Mouse (Mus musculus) stomach, embryonic 14.5 days (tissue): Measurements from ENCODE around the gene Zer1. TPM values are rescaled to one million over a fixed set of nuclear protein-coding genes. Genes with fewer than 3 reads are reported as not detected.

Source experiments
- ATAC-seq: fragments of 200-750 bp; cut with Nextera tagmentation; 2 replicates; pipeline ENCODE4 v1.8.0; 2017; ENCODE audit warnings: low read depth, moderate TSS enrichment; ENCODE audit not compliant: insufficient number of reproducible peaks, insufficient read depth, low FRiP score
- H3K27ac ChIP-seq: fragments of 300-500 bp; sonication (generic); 2 replicates; pipeline ENCODE4 v1.5.1; 2014; ENCODE audit warnings: mild to moderate bottlenecking, low read length, moderate library complexity, mixed read lengths
- H3K27me3 ChIP-seq: fragments of 300-500 bp; sonication (generic); 2 replicates; pipeline ENCODE4 v1.6.1; 2014; ENCODE audit warnings: low read length, control low read depth, mixed read lengths; ENCODE audit not compliant: control insufficient read depth, insufficient read depth
- H3K36me3 ChIP-seq: fragments of 300-500 bp; sonication (generic); 2 replicates; pipeline ENCODE4 v1.6.1; 2014; ENCODE audit warnings: mild to moderate bottlenecking, control low read depth, low read length, moderate library complexity, mixed read lengths; ENCODE audit not compliant: control insufficient read depth, insufficient read depth
- H3K4me1 ChIP-seq: fragments of 300-500 bp; sonication (generic); 2 replicates; pipeline ENCODE4 v1.6.1; 2014; ENCODE audit warnings: low read length, control low read depth, mixed read lengths; ENCODE audit not compliant: control insufficient read depth, insufficient read depth
- H3K4me2 ChIP-seq: fragments of 300-500 bp; sonication (generic); replicated peaks from 2 replicates; pipeline ENCODE4 v1.6.1; 2014; ENCODE audit warnings: low read depth, low read length, control low read depth
- H3K4me3 ChIP-seq: fragments of 300-500 bp; sonication (generic); 2 replicates; pipeline ENCODE4 v1.5.1; 2014; ENCODE audit warnings: low read depth, low read length, control low read depth
- H3K9ac ChIP-seq: fragments of 300-500 bp; sonication (generic); replicated peaks from 2 replicates; pipeline ENCODE4 v1.6.1; 2014; ENCODE audit warnings: low read depth, mild to moderate bottlenecking, control low read depth, low read length, moderate library complexity, mixed read lengths
- H3K9me3 ChIP-seq: fragments of 300-500 bp; sonication (generic); 2 replicates; pipeline ENCODE4 v1.6.1; 2016; ENCODE audit warnings: low read depth, low read length, control low read depth; ENCODE audit not compliant: control insufficient read depth
- WGBS: fragments of 180-500 bp; shearing (Covaris S2); extraction: QIAGEN DNeasy Blood & Tissue Kit; methylation state at CpG from one replicate; pipeline ENCODE4 v1.1.7; 2014; 5-methylcytosine and 5-hydroxymethylcytosine counted together
- polyA plus RNA-seq: library from polyadenylated mRNA; unstranded; fragments of >200 nt; fragmentation: Nextera tagmentation; extraction: Ambion mirVana; gene quantifications from 2 replicates; pipeline ENCODE4 v1.2.1, GENCODE M21; 2014

The Zer1 gene
- polyA plus RNA-seq, 1 experiment from 2014 or later, result 13.6 TPM

- ATAC-seq, result peak; percentile 98
- H3K4me2 ChIP-seq, result peak within 1 kb of the TSS; percentile 84
- peak within 1 kb of the TSS; percentile 47 for H3K9ac ChIP-seq
- H3K36me3 ChIP-seq, result peaks cover 15% of the 10 kb centered on the region; the same call in 1 of the 2 replicates
- peak within 1 kb of the TSS; percentile 82 for H3K27ac ChIP-seq
- peak within 1 kb of the TSS; percentile 63 for H3K4me3 ChIP-seq
- no peaks in the 10 kb centered on the region for H3K9me3 ChIP-seq
- under 1% methylated on average over 50 of the region's 51 CpGs for WGBS
- no peaks in the 10 kb centered on the region for H3K27me3 ChIP-seq
- H3K4me1 ChIP-seq, result peaks cover 9% of the 10 kb centered on the region; the same call in 1 of the 2 replicates
Observed at GRCm38 (mm10) chr2:30093471-30094207, 30.7 kb downstream of the Zer1 start, which contains the start of gene Zdhhc12. TSS of gene Zdhhc12 (minus strand) at chr2:30093648.

- no peak for ATAC-seq
- Histone ChIP-seq H3K9me3 (no peaks in the 10 kb centered on the region), H3K4me1 (peaks cover 9% of the 10 kb centered on the region; the same call in 1 of the 2 replicates), H3K36me3 (peaks cover 10% of the 10 kb centered on the region; the same call in 1 of the 2 replicates), H3K27me3 (no peaks in the 10 kb centered on the region), H3K4me2 (peak overlapping the region; percentile 84), H3K27ac (no peak overlapping the region), H3K9ac (no peak overlapping the region), H3K4me3 (peak overlapping the region; percentile 63; the same call in 1 of the 2 replicates)
- 47% methylated on average over 6 of the region's 6 CpGs for WGBS
Observed at GRCm38 (mm10) chr2:30092280-30092918, 32.0 kb downstream of the Zer1 start.

GRCm38 (mm10) chr2:30091521-30091920 is 32.9 kb downstream of the Zer1 start:
- 94% methylated on average over 12 of the region's 12 CpGs for WGBS
- Histone ChIP-seq H3K4me2 (no peak overlapping the region), H3K9me3 (no peaks in the 10 kb centered on the region), H3K4me3 (no peak overlapping the region), H3K27me3 (no peaks in the 10 kb centered on the region), H3K9ac (no peak overlapping the region), H3K36me3 (peaks cover 10% of the 10 kb centered on the region; the same call in 1 of the 2 replicates), H3K4me1 (peaks cover 9% of the 10 kb centered on the region; the same call in 1 of the 2 replicates), H3K27ac (no peak overlapping the region)
- ATAC-seq, result no peak

- Histone ChIP-seq H3K9ac (no peak overlapping the region), H3K27me3 (no peaks in the 10 kb centered on the region), H3K4me1 (no peaks in the 10 kb centered on the region; the same call in 1 of the 2 replicates), H3K4me2 (no peak overlapping the region), H3K9me3 (no peaks in the 10 kb centered on the region), H3K36me3 (peaks cover 10% of the 10 kb centered on the region; the same call in 1 of the 2 replicates), H3K27ac (no peak overlapping the region), H3K4me3 (no peak overlapping the region)
- 93% methylated on average over 4 of the region's 4 CpGs for WGBS
- ATAC-seq, result no peak
Observed at GRCm38 (mm10) chr2:30087310-30087709, 37.1 kb downstream of the Zer1 start.

GRCm38 (mm10) chr2:30084632-30085031 is 39.8 kb downstream of the Zer1 start:
- H3K27me3 ChIP-seq, result no peaks in the 10 kb centered on the region
- H3K36me3 ChIP-seq, result peaks cover under 1% of the 10 kb centered on the region; the same call in 1 of the 2 replicates
- no peaks in the 10 kb centered on the region for H3K4me1 ChIP-seq
- H3K9ac ChIP-seq, result no peak overlapping the region
- no peak overlapping the region for H3K27ac ChIP-seq
- 11% methylated on average over 12 of the region's 12 CpGs for WGBS
- H3K9me3 ChIP-seq, result no peaks in the 10 kb centered on the region
- ATAC-seq, result peak; percentile 54; the same call in 1 of the 2 replicates
- 0 out of 2 replicates have a peak overlapping the region, but pooled peaks have one; percentile 1 for H3K4me3 ChIP-seq
- H3K4me2 ChIP-seq, result peak overlapping the region; percentile 40

- Histone ChIP-seq H3K4me3 (no peak overlapping the region), H3K9ac (no peak overlapping the region), H3K4me2 (no peak overlapping the region), H3K27me3 (no peaks in the 10 kb centered on the region), H3K27ac (no peak overlapping the region), H3K36me3 (no peaks in the 10 kb centered on the region), H3K9me3 (no peaks in the 10 kb centered on the region), H3K4me1 (no peaks in the 10 kb centered on the region)
- 0 out of 2 replicates have a peak, but pooled peaks have one; percentile 10 for ATAC-seq
- WGBS, result 57% methylated on average over 5 of the region's 5 CpGs
Observed at GRCm38 (mm10) chr2:30084113-30084512, 40.3 kb downstream of the Zer1 start.

- Histone ChIP-seq H3K9ac (no peak overlapping the region), H3K4me2 (no peak overlapping the region), H3K27ac (no peak overlapping the region), H3K27me3 (no peaks in the 10 kb centered on the region), H3K36me3 (no peaks in the 10 kb centered on the region), H3K4me1 (0 out of 2 replicates have a peak, but pooled peaks cover 7% of the 10 kb centered on the region), H3K9me3 (no peaks in the 10 kb centered on the region), H3K4me3 (no peak overlapping the region)
- no peak for ATAC-seq
- WGBS, result 88% methylated on average over 15 of the region's 15 CpGs
Observed at GRCm38 (mm10) chr2:30080181-30080800, 44.1 kb downstream of the Zer1 start.

- peak overlapping the region; percentile 73; the same call in 1 of the 2 replicates for H3K4me2 ChIP-seq
- H3K4me3 ChIP-seq, result 0 out of 2 replicates have a peak overlapping the region, but pooled peaks have one; percentile 48
- 64% methylated on average over 4 of the region's 4 CpGs for WGBS
- H3K4me1 ChIP-seq, result 0 out of 2 replicates have a peak, but pooled peaks cover 7% of the 10 kb centered on the region
- H3K9me3 ChIP-seq, result no peaks in the 10 kb centered on the region
- H3K27ac ChIP-seq, result peak overlapping the region; percentile 74
- no peaks in the 10 kb centered on the region for H3K27me3 ChIP-seq
- ATAC-seq, result no peak
- H3K9ac ChIP-seq, result no peak overlapping the region
- peaks cover under 1% of the 10 kb centered on the region; the same call in 1 of the 2 replicates for H3K36me3 ChIP-seq
Observed at GRCm38 (mm10) chr2:30078760-30079159, 45.6 kb downstream of the Zer1 start.
